Mouse (Mus musculus) MEL-GATA-1-ER (cell line): ENCODE data around the gene Gm340.

ENCODE experiments used
- DNase-seq: peaks from one replicate; pipeline ENCODE4 v3.0.0-alpha.2; 2012; ENCODE audit warnings: low read depth; ENCODE audit errors: extremely low read depth

Gene Gm340

DNA sequence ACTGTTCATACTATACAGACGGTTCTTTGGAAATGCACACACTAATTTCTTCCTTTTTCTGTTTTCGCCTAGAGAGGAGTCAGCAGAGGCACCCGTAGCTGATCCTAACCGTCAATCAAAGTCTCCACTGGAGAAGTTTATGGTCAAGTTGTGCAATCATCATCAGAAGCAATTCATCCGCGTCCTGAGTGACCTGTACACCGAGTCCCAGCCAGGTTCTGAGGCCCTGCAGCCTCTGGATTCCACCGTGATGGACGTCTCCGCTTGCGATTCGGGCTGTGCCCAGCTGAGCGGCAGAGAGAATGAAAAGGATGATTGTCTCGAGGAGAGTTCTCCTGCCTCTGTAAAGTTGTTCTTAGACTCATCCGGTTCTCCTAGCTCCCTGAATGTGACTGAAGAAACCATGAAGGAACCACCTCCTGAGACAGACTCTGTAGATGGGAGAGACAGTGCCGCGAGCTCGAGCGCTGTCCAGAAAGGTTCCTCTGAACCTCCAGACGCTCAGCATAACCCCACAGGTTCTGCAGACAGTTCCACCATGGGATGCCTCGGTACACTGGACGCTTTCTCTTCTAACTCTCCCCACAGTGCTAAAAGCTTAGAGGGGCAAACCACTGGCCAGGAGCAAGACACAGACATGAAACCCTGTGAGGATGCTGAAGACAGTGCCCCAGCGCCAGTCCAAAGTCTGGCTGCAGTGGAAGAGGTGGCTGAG, at the start of gene Gm340:
Gene Gm340 (plus strand): TSS at position 665 of the 715 bp plus-strand sequence.
- no peak for DNase-seq

DNA sequence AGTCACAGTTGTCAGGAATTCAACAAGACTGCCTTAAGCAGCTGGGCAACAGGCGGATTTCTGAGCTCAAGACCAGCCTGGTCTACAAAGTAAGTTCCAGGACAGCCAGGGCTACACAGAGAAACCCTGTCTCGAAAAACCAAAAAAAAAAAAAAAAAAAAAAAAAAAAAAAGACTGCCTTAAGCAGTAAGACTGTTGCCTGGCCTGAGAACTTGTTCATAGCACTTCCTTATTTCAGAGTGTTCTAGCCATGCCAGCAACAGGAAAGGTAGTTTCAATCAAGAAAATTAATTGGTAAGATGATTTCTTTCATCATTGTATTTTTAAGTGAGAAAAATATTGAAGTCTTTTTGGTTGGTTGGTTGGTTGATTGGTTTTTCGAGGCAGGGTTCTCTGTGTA, 48.1 kb upstream of the Gm340 start:
- DNase-seq = no peak

DNA sequence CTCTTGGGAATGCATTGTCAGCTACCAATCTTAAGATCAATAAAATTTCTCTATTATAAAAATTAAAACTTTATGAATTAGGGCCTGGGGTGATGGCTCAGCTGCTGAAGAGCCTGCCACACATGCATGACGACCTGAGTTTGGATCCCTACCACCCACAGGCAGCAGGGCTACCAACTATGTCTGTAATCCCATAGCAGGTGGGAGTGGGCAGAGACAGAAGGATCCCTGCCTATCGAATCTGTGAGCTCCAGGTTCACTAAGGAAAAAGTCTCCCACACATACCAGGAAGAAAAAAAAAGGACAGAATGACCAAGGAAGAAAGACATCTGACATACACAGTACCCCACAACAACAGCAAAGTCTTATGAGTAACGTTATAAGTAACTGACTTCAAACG, 25.2 kb upstream of the Gm340 start:
- DNase-seq = no peak

DNA sequence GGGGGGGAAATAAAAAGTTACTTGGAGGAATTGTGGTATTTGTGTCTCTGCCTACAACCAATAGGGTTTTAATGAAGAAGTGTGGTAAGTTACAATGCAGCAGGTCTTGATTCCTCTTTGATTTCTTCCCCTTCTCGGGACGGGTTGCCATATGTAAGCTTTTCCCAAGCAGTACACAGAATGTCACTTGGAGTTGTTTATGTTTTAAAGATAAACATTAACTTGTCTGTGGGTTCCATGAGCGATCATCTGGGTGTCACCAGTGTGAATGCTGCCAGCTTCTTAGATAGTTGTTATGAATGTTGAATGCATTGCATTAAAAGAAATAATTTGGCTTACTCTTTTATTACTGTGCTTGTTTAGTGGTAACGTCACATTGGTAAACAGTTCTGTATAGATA, 24.7 kb upstream of the Gm340 start:
- no peak for DNase-seq

DNA sequence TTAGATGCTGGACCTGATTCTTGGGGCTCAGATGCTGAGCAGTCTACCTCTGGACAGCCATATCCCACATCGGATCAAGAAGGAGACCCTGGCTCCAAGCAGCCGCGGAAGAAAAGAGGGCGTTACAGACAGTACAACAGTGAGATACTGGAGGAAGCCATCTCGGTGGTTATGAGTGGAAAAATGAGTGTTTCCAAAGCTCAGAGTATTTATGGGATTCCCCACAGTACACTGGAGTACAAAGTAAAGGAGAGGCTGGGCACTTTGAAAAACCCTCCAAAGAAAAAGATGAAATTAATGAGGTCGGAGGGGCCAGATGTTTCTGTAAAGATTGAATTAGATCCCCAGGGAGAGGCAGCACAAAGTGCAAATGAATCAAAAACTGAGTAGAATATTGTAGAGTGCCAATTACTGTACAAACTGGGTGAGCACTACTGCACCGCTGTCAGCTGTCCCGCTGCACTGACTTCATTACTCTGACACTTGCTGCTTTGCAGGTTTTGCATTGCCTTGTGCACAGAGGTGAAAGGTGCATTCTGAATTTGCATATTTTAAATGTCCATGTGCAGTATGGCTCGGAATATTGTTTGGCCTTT, 23.2 kb upstream of the Gm340 start:
- no peak for DNase-seq

DNA sequence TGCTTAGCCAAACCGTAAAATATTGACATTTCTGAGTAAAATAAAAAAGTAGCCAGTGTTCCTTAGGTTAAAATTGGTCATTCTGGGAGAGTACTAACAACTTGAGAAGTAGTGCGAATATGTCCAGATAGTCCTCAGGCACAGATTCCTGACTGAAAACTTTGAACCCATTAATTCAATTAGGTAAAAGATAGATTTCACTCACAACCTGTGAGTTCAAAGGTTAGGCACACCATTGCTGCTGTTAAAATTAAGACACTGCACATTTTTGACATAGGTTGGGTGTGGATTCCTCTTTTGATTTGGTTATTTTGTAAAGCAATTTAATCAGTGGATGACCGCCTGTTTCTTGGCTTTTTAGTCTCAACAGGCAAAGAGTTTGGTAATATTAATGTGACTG, 21.3 kb upstream of the Gm340 start:
- no peak for DNase-seq

DNA sequence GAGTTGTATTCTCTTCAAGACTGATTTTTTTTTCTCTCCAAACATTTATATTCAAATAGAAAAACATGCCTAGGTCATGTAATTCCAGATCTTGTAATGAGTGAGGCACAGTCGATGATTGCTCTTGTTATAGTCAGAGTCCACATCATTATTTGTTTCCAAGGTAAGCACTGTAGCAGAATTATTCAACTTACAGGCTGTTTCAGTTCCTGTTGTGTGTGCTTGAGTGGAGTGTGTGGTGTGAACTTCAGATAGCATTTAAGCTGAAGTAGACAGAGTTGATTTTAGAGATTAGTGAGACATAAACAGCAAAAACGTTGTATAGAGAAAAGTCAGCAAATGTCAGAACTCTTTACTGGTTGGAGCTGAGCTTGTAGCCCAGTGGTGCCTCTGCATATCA, 13.4 kb upstream of the Gm340 start:
- no peak for DNase-seq

DNA sequence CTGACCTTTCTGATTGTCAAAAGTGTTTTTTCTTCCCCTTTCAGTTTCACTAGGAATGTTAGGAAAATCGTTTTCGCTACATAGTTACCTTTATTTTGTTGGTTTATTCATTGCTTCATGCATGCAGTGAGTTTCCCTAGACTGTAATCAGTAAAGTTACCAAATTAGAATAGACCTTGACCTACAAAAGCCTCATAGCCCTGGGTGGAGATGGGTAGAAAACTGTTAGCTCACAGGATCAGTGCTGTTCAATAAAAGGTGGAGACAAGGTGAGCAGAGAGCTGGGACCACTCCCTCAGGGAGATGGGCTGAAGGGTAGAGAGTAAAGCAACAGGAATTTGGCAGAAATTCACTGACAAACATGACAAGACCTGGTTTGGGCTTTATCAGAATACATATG, 8.5 kb upstream of the Gm340 start:
- DNase-seq = no peak

DNA sequence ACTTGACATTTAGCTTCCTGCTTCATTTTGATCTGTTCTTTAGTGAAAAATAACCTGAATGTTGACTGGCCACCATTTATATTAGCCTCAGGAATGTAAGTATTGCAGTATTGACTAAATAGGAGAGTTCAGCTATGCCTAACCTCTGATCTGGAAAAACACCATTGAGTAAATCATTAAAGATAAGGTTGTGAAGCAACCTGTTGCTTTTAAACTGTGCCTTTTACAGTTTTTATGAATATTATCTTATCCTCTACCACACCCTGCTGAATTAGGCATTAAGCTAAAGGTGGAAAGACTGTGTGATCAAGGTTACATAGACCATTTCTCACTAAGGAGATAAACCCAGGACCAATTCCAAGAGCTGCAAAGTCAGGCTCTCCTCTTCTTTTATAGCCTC, 4.6 kb upstream of the Gm340 start:
- DNase-seq = no peak

DNA sequence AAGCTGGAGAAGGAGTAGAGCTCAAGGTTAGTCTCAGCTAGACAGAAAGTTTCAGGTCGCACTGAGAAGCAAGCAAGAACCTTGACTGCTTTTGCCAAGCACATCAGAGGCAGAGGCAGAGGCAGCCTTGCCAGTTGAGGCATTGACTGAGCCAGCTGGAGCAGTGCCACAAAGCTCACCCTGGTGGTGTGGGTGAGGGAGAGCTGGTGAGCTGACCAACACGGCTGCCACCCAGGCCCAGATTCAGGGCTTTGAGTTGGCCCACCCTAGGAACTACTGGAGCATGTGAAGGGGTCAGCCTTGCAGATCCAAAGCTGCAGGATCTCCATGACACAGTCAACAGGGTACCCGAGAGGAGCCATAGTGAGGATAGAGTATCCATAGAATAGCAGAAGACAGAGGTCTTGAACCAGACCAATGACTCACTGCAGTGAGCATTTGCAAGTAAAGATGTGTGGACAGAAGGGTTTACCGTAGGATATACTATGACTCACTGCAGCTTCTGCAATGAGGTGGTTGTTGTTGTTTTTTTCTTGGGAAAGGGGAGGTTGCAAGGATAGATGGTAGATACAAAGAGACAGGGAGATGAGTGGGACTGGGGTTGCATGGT, 2.8 kb upstream of the Gm340 start:
- DNase-seq = no peak

DNA sequence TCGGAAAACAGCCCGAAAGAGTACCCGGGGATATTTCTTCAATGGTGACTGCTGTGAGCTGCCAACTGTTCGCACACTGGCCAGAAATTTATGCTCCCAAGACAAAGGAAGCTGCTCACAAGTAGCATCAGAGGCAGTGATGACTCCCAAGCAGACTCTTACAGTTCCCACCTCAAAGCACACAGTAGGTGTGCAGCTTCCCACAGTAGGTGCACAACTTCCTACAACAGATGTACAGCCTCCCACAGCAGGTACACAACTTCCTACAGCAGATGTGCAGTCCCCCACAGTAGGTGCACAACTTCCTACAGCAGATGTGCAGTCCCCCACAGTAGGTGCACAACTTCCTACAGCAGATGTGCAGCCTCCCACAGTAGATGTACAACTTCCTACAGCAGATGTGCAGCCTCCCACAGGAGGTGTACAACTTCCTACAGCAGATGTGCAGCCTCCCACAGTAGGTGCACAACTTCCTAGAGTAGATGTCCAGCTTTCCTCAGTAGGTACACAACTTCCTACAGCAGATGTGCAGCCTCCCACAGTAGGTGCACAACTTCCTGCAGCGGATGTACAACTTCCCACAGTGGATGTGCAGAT, 846 bp downstream of the Gm340 start:
- no peak for DNase-seq

DNA sequence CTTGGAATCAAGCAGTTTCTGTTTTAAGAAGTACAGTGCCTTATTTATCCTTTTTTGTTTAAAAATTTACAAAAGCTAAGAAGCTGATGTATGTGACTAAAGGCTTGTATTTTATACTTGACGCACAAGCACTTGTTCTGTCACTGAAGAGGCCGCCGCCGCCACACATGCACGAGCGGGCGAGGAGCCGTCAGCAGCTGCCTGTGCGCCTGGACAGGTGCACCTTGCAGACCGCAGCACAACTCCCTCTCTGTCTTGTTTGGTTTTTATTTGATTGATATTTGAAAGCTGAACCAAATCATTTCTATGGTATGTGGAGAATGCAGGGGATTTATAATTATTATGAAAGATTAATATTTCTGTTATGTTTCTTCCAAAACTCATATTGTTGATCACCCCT, 4.6 kb downstream of the Gm340 start:
- DNase-seq = no peak

DNA sequence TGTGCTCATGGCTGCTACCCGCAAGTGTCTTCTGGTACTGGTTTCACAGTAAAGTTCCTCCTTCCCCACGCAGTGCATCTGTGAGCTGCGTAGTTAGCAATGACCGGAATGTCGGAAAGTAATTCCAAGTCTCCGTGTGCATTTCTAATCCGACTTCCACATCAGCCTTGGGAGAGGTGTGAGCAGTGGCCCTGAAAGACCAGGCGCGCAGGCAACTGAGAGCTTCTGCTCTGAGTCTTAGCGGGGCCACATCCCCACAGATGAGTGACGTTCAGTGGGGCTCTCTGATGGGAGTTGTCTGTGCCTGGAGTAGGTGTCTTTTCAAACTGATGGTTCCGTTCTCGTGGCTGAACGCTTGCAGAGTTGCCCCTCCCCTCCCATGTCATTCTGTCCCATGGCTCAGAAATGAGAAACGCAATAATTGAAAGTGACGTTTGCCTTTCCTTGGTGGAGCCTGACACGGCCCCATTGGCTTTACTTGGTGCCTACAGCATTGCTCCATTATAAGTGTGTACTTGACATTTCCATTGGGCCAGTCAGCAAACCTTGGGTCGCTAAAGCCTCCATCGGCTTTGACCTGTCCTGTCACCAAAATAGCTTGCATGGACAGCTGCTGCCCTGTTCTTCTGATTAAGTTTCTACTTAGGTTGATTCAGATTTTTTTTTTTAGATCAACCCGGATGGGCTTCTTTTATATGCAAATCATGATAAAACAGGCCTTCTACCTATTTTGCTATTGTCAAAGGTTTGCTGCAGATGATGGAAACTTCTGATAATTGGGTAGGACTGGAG, 5.5 kb downstream of the Gm340 start:
- no peak for DNase-seq

DNA sequence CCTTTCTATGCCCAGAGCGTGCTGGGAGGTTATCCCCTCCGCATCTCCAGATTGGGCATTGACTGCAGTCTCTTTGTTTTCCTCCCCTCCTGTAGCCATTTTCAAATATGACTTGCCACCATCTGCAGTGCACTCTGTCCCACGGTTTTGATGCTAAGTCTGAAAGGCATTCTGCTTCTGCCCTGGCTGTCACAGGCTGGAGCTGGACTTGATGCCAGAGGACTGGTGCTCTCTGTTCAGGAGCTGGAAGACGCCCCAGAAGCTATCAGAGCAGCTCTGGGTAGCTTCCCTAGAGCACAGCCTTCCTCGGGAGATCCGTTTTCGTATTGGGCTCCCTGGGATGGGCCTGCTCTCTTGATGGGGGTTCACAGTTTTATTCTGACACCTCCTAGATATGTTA, 6.9 kb downstream of the Gm340 start:
- DNase-seq = no peak

DNA sequence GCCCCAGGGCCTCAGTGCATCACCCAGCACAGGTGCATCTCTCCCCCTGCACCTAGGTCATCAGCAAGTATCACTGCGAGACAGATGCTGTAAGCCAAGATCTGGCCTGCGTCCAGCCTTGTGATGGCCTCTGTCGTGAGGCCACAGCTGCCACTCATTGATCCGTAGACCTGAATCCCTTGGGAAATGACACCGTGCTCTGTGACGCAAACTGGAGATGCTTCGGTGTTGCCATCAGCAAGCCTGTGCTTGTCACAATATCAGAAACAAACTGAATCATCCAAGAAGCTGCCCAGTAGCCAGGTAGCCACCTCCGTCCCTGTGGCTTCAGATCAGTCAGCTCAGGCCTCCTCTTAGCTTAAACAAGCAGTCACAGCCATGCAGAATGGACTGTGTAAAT, 7.5 kb downstream of the Gm340 start:
- no peak for DNase-seq

DNA sequence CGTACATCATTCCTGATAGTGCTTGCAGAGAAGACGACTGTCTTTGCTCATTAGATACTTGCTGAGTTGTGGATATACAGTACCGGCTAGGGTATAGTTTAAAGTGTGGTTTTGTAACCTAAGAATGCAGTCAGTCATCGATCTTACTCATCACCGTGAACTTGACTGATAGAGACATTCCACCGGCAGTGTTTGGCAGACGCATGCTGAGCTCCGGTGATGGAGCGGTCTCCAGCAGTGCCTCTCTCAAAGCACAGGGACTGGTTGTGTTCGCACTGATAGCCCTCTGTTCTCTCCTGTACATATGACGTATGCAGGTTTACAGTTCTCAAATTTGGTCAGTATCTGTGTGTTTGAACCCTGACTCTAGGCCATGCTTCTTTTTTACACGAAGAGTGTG, 9.6 kb downstream of the Gm340 start:
- no peak for DNase-seq

DNA sequence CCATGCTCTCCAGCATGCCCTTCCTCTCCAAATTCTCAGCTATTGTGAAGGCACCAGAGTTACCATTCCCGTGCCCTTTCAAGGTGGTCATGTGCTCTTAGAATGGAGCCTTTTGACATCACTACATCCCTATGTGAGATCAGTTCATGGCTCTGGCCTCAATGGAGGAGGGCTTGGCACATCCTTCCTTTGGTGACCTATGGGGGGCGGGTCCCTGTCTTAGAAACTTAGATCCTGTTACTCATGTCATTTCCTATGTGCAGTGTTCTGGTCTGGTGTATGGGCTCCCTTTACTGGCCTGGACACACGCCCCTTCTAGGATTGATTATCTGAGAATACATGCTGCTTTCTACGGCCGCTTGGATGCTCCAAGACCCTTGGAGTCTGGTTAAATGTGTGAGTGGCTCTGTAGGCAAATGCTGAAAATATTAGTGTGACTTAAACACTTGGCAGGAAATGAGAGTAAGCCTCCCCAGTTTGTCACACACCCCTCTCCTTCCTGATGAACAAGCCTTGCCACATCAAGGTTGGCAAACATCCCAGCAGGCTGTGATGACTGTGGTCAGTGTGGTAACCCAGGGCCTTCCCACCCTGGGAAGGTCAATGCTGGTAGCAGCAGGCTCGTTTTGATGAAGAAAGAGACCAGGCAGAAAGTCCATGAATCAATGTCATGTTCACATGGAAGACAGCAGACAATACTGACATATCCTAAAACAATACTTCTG, 15.2 kb downstream of the Gm340 start:
- no peak for DNase-seq

DNA sequence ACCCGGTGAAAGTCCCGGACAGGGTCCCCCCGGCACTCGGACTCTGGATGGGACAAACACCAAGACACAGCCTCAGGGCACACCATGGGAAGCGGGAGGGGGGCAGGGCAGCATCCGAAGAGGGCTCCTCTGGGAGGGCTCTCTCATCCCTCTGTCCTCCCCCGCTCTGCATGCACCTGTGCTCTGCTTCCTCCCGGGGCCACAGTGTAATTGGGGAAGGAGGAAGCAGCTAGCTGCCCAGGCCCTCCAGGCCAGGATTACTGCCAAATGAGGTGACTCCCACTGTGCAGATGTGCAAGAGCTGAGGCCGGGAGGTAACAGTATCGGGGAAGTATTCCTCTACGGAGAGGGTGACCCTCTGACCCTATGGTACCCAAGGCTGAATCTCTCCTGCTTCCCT, 18.5 kb downstream of the Gm340 start:
- DNase-seq = no peak

DNA sequence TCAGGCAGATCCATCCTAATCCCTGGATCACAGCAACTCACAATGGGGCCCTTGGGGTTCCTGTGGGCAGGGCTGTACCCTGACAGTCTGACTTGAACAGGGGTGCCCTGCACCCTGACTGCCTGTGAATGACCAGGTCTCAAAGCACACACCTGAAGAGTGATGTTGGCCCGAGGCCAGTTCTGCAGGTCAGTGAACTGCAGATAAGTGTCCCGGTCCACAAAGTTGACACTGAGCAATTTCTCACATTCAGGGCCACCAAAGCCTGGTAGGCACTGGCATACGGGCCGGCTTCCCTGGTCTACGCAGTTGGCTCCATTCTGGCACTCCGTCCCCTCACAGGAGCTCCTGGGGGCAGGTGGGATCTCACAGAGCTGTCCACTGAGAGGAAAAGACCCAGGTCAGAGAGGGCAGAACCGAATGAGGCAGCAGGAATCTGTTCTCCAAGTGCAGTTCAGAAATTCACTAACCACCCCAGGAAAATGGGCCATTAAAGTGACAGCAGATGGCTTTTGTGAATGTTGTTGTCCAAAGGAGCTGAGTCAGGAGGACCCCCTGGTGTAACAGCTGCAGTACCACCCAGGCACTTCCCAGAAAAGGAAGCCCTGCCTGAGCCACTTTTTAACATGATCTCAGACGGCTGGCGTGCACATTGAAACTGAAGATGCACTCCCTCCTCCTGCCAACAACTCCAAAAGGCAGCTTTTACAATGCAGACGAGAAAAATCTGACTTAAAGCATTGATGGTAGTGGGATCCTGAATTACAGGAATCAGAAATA, 24.2 kb downstream of the Gm340 start:
- DNase-seq = no peak

DNA sequence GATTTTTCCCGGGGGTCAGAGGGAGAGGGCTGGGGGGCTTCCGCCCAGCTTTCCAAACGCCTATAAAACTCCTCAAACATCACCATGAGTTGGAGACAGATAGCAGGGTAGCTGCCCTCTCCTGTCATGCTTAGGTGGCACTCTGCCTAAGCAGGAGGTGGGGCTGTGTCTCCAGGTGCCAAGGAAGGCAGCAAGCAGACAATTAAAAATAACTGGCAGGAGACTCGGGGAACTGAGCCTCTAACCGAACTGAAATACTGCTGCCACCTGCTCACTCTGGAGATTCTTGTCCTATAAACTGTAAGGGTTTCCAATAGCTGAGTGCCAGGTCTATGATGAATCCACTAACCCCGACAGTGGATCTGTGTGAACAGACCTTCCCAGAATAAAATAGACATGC, 29.5 kb downstream of the Gm340 start:
- no peak for DNase-seq
